Mouse (Mus musculus): Measurements from ENCODE around the gene Padi4.

GRCm38 (mm10) chr4:140814241-140815225, 40.5 kb upstream of the Padi4 start:
- TF ChIP-seq GATA1 (IDR thresholded peaks at IDR 0.05; ENCODE audit: borderline replicate concordance, low read length) (no peak), FLI1 (IDR thresholded peaks at IDR 0.05; ENCODE audit: low read length) (no peak)

Measured in megakaryocyte, embryonic 14.5 days (primary cell).